Mouse (Mus musculus): Measurements from ENCODE around the gene Prim2. TPM values are rescaled to one million over a fixed set of nuclear protein-coding genes. Genes with fewer than 3 reads are reported as not detected.

Gene Prim2
- polyA plus RNA-seq, 1 experiment from 2014 or later, result 21.5 TPM

DNA sequence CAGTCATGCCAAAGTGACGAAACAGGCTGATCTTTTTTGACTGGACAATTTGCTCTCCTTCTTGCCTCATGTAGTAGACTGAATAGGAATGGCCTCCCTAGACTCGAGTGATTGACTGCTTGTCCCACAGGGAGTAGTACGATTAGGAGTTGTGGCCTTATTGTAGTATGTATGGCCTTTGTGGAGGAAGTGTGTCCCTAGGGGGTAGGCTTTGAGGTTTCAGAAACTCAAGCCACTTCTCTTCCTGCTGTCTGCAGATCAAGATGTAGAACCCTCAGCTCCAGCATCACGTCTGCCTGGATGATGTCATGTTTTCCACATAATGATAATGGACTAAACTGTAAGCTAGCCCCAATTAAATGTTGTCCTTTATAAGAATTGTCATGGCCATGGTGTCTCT lies 222.4 kb downstream of the Prim2 start:
- 0 out of 2 replicates have a peak, but pooled peaks cover 2% of the 10 kb centered on the region for H3K9me3 ChIP-seq (ENCODE audit: control insufficient read depth, low read length)
- ATAC-seq, result no peak
- no peaks in the 10 kb centered on the region for H3K27me3 ChIP-seq (replicated peaks; ENCODE audit: control insufficient read depth, insufficient read depth, low read length)
- no peaks in the 10 kb centered on the region for H3K4me1 ChIP-seq (ENCODE audit: control insufficient read depth, insufficient read depth, low read depth, low read length)
- H3K36me3 ChIP-seq (ENCODE audit: control insufficient read depth, insufficient read depth, low read length), result no peaks in the 10 kb centered on the region
- H3K4me3 ChIP-seq (ENCODE audit: low read length), result no peak overlapping the region
- no peak overlapping the region for H3K27ac ChIP-seq (ENCODE audit: low read depth, low read length)
- H3K4me2 ChIP-seq (ENCODE audit: low read length), result no peak overlapping the region
- H3K9ac ChIP-seq (ENCODE audit: low read depth, low read length), result no peak overlapping the region
- WGBS, result 72% methylated on average over 4 of the region's 4 CpGs

GRCm38 (mm10) chr1:33436167-33436566 lies 233.4 kb downstream of the Prim2 start:
- no peaks in the 10 kb centered on the region for H3K4me1 ChIP-seq (ENCODE audit: control insufficient read depth, insufficient read depth, low read depth, low read length)
- H3K9ac ChIP-seq (ENCODE audit: low read depth, low read length), result no peak overlapping the region
- 91% methylated on average over 2 of the region's 2 CpGs for WGBS
- H3K27me3 ChIP-seq (replicated peaks; ENCODE audit: control insufficient read depth, insufficient read depth, low read length), result no peaks in the 10 kb centered on the region
- no peak for ATAC-seq
- H3K4me3 ChIP-seq (ENCODE audit: low read length), result no peak overlapping the region
- no peaks in the 10 kb centered on the region for H3K9me3 ChIP-seq (ENCODE audit: control insufficient read depth, low read length)
- H3K36me3 ChIP-seq (ENCODE audit: control insufficient read depth, insufficient read depth, low read length), result no peaks in the 10 kb centered on the region
- no peak overlapping the region for H3K27ac ChIP-seq (ENCODE audit: low read depth, low read length)
- H3K4me2 ChIP-seq (ENCODE audit: low read length), result no peak overlapping the region

Other genes starting within 250 kb of the Prim2 start
- 29.2 and 30.0 TPM in 2 replicates for gene Rab23, start 50.1 kb upstream of the Prim2 start, polyA plus RNA-seq (2015; fragmentation: Nextera tagmentation; extraction: Ambion mirVana)
- gene Bag2, start 88.0 kb upstream of the Prim2 start, polyA plus RNA-seq (2015; fragmentation: Nextera tagmentation; extraction: Ambion mirVana), result 26.8 and 28.8 TPM in 2 replicates
- 30.3 and 37.5 TPM in 2 replicates for gene Zfp451, start 144.8 kb upstream of the Prim2 start, polyA plus RNA-seq (2015; fragmentation: Nextera tagmentation; extraction: Ambion mirVana)
- gene Bend6, start 238.0 kb upstream of the Prim2 start, polyA plus RNA-seq (2015; fragmentation: Nextera tagmentation; extraction: Ambion mirVana), result 74.4 and 92.8 TPM in 2 replicates
- gene Dst, start 238.4 kb upstream of the Prim2 start, polyA plus RNA-seq (2015; fragmentation: Nextera tagmentation; extraction: Ambion mirVana), result 37.4 and 38.3 TPM in 2 replicates

All from hindbrain, embryonic 16.5 days (tissue).